Mouse (Mus musculus): ENCODE results near the gene Aim2.

GRCm38 (mm10) chr1:173333312-173334253 lies 17.1 kb upstream of the Aim2 start, which contains the start of gene Ackr1:
- no peak for TF ChIP-seq CTCF (IDR thresholded peaks at IDR 0.05; ENCODE audit: control insufficient read depth, insufficient read depth, insufficient read length)
- TF ChIP-seq USF1 (IDR thresholded peaks at IDR 0.05; ENCODE audit: low read depth): no peak
- no peak for TF ChIP-seq MYOG (IDR thresholded peaks at IDR 0.05; ENCODE audit: control insufficient read depth, extremely low read depth, insufficient read length)
